Mouse (Mus musculus) heart, embryonic 10.5 days (tissue): ENCODE data around the gene Lsg1. TPM values are rescaled to one million over a fixed set of nuclear protein-coding genes. Genes with fewer than 3 reads are reported as not detected.
A peak's percentile ranks its signal among the peaks of the same experiment; 100 is the strongest.

Source experiments
- DNase-seq: peaks from one replicate; pipeline ENCODE4 v3.0.0-alpha.2; 2017; ENCODE audit warnings: low spot score
- H3K27ac ChIP-seq: fragments of 300-500 bp; sonication (generic); 2 replicates; pipeline ENCODE4 v1.5.1; 2016; ENCODE audit warnings: mild to moderate bottlenecking
- H3K27me3 ChIP-seq: fragments of 300-500 bp; sonication (generic); 2 replicates; pipeline ENCODE4 v1.6.1; 2016; ENCODE audit warnings: mild to moderate bottlenecking; ENCODE audit not compliant: poor library complexity, insufficient read depth, severe bottlenecking
- H3K36me3 ChIP-seq: fragments of 300-500 bp; sonication (generic); 2 replicates; pipeline ENCODE4 v1.6.1; 2016; ENCODE audit warnings: mild to moderate bottlenecking, moderate library complexity
- H3K4me1 ChIP-seq: fragments of 300-500 bp; sonication (generic); 2 replicates; pipeline ENCODE4 v1.6.1; 2016; ENCODE audit warnings: mild to moderate bottlenecking
- H3K4me3 ChIP-seq: fragments of 300-500 bp; sonication (generic); 2 replicates; pipeline ENCODE4 v1.5.1; 2016; ENCODE audit warnings: mild to moderate bottlenecking, moderate library complexity
- H3K9me3 ChIP-seq: fragments of 300-500 bp; sonication (generic); 2 replicates; pipeline ENCODE4 v1.6.1; 2016; ENCODE audit warnings: mild to moderate bottlenecking, moderate library complexity
- WGBS: fragments of 180-500 bp; shearing (Covaris S2); methylation state at CpG from one replicate; pipeline ENCODE4 v1.1.7; 2016; 5-methylcytosine and 5-hydroxymethylcytosine counted together
- polyA plus RNA-seq: library from polyadenylated mRNA; unstranded; fragments of >200 nt; fragmentation: Nextera tagmentation; extraction: Ambion mirVana; gene quantifications from 2 replicates; pipeline ENCODE4 v1.2.1, GENCODE M21; 2016

The Lsg1 gene
- polyA plus RNA-seq, 1 experiment from 2014 or later, result 61.8 TPM

DNA sequence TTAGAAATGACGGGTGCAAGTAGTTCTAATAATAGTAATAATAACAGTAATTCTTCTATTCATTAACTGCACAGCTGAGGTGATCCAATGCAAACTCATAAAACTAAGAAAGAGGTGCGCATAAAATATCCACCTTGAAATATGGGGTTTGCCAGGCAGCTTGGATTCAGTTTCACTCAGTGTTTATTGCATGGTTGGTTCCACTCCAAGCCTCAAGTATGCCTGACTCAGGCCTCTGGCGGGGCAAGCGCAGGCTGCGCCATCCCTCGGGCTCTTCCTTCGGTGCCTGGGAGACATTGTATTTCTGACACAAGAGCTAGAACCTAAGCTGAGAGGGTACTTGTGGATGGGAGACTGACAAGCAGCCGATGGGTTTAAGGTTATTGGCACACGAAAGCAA is 68.8 kb downstream of the Lsg1 start:
- 74% methylated on average over 9 of the region's 9 CpGs for WGBS
- no peak overlapping the region for H3K4me3 ChIP-seq
- no peak for DNase-seq
- H3K36me3 ChIP-seq, result peaks cover 35% of the 10 kb centered on the region; the same call in 1 of the 2 replicates
- H3K9me3 ChIP-seq, result no peaks in the 10 kb centered on the region
- H3K27me3 ChIP-seq, result no peaks in the 10 kb centered on the region
- no peak overlapping the region for H3K27ac ChIP-seq
- H3K4me1 ChIP-seq, result peaks cover 15% of the 10 kb centered on the region

DNA sequence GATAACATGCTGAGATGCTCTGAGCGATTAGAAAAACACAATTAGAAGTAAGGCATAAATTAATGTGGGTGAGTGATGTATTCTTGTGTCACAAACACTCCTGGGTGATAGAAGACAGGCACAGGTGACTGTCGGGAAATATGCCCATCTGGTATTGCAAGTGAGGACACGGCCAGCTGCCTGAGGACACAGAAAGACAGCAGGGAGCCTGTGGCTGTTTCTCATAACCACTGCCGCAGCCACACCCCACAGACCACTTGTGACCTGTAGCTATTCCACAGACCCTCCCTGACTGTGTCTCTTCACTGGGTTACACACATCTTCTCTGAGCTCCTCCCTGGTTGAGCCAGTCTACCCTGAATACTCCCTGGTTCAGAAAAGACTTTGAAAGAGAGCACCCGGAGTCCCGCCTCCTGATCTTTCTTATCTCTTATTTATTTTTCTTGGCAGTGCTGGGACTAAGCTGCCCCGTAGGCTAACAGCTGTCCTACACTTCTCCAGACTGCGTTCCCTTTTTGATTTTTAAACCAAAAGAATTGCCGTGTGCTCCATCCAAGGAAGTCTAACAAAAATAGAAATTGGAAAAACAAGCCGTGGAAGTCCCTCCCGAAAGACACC is 69.6 kb downstream of the Lsg1 start:
- DNase-seq, result no peak
- Histone ChIP-seq H3K4me1 (peaks cover 24% of the 10 kb centered on the region), H3K27ac (no peak overlapping the region), H3K4me3 (no peak overlapping the region), H3K36me3 (peaks cover 27% of the 10 kb centered on the region; the same call in 1 of the 2 replicates), H3K27me3 (no peaks in the 10 kb centered on the region), H3K9me3 (no peaks in the 10 kb centered on the region)
- WGBS, result 27% methylated on average over 11 of the region's 11 CpGs

DNA sequence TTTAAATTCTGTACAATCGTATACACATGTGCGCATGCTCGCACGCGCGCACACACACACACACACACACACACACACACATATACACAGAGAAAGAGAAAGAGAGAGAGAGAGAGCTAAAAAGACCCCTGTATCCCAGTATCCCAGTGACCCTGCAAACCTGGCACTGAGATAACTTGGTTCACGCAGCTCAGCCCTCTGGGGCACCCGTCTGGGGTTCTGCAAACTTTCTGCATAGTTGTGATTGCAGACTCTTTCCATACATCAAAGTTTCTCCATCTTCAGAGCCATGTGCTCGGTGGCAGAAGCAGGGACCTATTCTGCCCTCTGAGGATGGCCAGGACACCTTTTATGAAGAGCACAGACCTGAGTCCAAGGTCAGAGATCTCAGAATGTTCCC is 70.4 kb downstream of the Lsg1 start:
- no peak for DNase-seq
- no peak overlapping the region for H3K4me3 ChIP-seq
- no peaks in the 10 kb centered on the region for H3K27me3 ChIP-seq
- H3K9me3 ChIP-seq, result no peaks in the 10 kb centered on the region
- no peak overlapping the region for H3K27ac ChIP-seq
- 92% methylated on average over 9 of the region's 9 CpGs for WGBS
- peaks cover 20% of the 10 kb centered on the region; the same call in 1 of the 2 replicates for H3K36me3 ChIP-seq
- H3K4me1 ChIP-seq, result peaks cover 32% of the 10 kb centered on the region

DNA sequence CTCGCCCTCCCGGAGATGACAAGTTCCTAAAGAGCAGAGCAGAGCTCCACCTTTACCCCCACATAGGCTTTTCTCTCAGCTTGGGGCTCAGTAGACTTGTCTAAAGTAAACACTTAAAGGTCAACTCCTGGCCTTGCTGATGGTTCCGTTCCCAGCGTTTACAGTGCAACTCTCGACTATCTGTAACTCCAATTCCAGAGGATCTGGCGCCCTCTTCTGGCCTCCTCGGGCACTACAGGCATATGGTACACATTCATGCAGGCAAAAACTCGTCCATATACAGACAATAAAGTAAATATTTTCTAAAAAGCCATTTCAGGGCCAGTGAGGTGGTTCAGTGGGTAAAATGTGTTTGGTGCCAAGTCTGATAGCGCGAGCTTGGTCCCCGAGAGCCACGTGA is 72.0 kb downstream of the Lsg1 start:
- Histone ChIP-seq H3K27me3 (no peaks in the 10 kb centered on the region), H3K27ac (no peak overlapping the region), H3K36me3 (peaks cover 20% of the 10 kb centered on the region; the same call in 1 of the 2 replicates), H3K4me3 (no peak overlapping the region), H3K4me1 (peaks cover 43% of the 10 kb centered on the region), H3K9me3 (no peaks in the 10 kb centered on the region)
- no peak for DNase-seq
- 66% methylated on average over 12 of the region's 12 CpGs for WGBS

DNA sequence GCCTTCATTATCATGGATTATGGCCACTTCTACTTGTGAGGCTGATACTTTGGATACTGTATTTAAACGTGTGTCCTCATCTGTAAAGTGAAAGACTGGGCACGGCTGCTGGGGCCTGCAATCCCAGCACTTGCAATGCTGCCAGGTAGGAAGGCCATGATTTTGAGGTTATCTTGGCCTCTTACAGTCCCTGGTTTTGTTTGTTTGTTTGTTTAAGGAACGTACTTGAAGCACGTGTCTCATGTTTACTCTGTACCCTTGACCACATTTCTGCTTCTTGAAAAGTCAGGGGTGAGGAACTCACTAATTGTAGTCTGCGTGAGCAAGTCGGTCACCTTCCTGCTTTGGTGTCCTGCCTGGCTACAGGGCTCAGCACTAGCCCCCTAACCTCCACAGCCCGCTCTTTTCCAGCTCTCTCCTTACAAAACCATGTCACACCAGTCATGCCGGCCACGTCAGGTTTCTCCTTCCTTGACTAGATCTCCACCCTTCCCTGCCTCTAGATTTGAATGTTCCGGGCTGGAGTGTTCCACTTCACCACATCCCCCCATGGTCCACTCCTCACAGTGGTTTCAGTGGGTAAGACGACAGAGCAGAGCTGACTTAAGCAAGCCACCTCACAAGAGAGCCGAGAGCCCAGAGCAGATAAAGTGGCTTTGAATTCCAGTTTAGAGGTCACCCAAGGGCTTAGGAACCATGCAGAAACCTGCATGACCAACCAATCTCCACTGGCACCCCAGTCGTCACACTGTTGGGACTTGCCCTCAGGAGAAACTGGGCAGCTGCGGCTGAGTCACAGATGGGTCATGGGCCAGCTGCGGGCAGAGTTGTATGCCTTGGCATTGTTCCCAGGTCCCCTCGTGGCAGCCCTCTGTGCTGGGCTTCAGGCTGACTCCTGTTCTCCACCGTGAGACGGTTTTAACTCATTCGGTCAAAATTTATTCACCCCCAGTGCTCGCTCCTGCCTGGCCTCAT is 74.1 kb downstream of the Lsg1 start:
- peaks cover 7% of the 10 kb centered on the region for H3K27me3 ChIP-seq
- WGBS, result 61% methylated on average over 20 of the region's 20 CpGs
- no peak for DNase-seq
- H3K36me3 ChIP-seq, result peaks cover 20% of the 10 kb centered on the region; the same call in 1 of the 2 replicates
- peak overlapping the region; percentile 81 for H3K27ac ChIP-seq
- peaks cover 49% of the 10 kb centered on the region for H3K4me1 ChIP-seq
- no peaks in the 10 kb centered on the region for H3K9me3 ChIP-seq
- H3K4me3 ChIP-seq, result 0 out of 2 replicates have a peak overlapping the region, but pooled peaks have one; percentile 15

DNA sequence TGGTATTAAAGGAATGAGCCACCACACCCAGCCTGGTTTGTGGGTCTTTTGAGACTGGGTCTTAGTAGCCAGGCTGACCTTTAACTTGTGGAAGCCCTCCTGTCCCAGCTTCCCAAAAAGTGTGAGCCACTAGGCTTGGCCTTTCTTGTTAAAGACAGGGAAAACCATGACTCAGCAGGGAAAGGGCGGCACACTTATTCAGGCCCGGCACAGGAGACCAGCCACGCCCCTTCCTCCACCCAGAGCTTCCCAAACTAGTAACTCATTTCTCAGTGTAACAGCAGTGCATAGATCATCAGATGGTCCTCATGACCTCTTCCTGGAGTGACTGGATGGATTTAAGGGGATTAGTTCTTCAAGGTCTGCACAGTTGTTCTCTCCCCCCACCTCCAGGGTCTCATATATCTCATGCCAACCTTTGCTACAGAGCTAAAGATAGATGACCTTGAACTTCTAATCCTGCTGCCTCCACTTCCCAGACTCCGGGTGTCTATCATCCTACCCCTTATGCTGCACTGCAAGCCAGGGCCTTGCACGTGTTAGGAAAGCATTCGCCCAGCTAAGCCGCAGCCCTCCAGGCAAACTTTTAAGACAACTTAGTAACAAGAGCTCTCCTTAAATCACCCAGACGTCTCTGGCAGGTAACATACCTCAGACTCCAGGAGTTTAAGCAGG is 74.9 kb downstream of the Lsg1 start:
- no peak for DNase-seq
- WGBS, result 34% methylated on average over 8 of the region's 8 CpGs
- Histone ChIP-seq H3K4me3 (0 out of 2 replicates have a peak overlapping the region, but pooled peaks have one; percentile 2), H3K4me1 (peaks cover 41% of the 10 kb centered on the region), H3K27ac (peak overlapping the region; percentile 81), H3K27me3 (peaks cover 7% of the 10 kb centered on the region), H3K36me3 (peaks cover 20% of the 10 kb centered on the region; the same call in 1 of the 2 replicates), H3K9me3 (no peaks in the 10 kb centered on the region)

DNA sequence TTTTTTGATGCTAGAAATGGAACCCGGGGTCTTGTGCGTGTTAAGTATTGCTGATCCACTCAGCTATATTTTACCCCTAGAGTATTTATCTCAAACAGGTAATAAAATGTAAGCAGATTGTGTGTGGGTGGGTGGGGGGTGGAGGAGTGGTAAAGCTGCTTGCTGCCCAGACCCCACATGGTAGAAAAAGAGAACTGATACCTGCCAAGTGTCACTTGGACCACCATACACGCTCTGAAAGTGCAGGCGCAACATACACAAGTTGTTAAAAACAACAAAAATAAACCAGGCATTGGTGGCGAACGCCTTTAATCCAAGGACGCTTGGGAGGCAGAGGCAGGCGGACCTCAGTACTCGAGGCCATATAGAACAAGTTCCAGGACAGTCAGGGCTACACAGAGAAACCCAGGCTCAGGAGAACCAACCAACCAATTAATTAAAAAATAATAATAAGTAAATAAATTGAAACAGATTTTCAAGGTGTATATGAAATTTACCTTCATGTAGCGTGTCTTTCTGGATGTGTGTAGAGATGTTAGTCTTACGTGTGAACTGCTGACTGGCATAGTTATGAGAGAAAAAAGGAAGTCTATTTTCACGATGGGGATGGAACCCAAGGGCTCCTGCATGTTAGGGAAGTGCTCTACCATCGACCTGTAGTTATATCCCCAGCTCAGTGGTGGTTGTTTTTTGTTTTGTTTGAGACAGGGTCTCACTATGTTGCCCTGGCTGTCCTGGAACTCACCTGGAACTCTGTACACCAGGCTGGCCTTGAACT is 75.6 kb downstream of the Lsg1 start:
- Histone ChIP-seq H3K4me3 (peak overlapping the region; percentile 69; the same call in 1 of the 2 replicates), H3K4me1 (peaks cover 47% of the 10 kb centered on the region), H3K27ac (peak overlapping the region; percentile 95), H3K9me3 (no peaks in the 10 kb centered on the region), H3K27me3 (peaks cover 7% of the 10 kb centered on the region), H3K36me3 (peaks cover 20% of the 10 kb centered on the region; the same call in 1 of the 2 replicates)
- WGBS, result 77% methylated on average over 13 of the region's 13 CpGs
- no peak for DNase-seq

DNA sequence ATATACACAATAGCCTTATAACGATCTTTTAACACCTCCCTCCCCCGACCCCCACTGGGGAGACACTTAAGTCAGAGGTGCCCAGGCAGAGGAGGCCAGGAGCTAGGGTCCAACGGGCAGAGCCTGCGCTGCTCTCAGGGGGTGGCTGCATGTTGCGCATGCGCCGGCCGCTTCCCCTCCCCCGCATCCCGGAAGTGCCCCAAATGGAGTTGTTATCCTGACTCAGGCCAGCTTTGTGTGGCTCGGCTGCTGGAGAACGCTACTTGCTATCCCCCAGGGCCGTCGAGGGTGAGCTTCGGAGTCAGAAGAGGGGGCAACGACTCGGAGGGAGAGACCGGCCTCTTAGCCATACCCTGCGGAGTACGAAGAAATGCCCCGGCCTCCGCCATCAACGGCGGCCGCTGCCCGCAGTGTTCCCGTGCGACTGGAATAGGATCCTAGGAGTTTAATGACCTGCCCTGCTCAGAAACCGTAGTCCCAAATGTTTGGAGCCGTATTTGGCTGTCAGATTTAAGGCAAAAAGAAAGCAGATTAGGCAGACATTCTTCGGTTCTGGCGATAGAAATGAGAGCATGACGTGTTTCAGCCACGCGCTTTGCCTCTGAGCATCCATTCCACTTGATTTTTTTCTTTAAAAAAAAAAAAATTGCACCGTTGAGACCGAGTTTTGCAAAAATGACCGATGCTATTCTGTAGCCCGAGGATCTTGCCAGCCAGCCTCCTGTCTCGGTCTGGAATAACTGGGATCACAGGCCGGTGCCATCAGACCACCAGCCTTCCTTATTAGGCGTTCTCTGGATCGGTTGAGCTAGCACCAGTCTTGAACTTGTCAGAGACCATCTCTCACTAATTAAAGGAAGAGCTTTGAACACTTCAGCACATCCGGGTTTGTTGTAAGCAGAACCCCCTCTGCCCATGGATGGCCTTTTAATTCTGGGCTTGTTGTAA is 76.6 kb downstream of the Lsg1 start:
- H3K9me3 ChIP-seq, result no peaks in the 10 kb centered on the region

More for the DNA sequence above, 76.6 kb downstream of the Lsg1 start:
- Histone ChIP-seq H3K27ac (peak overlapping the region; percentile 95), H3K27me3 (peaks cover 7% of the 10 kb centered on the region), H3K4me3 (peak overlapping the region; percentile 69), H3K4me1 (peaks cover 52% of the 10 kb centered on the region), H3K36me3 (peaks cover 14% of the 10 kb centered on the region; the same call in 1 of the 2 replicates)
- peak; percentile 94 for DNase-seq
- WGBS, result 5% methylated on average over 44 of the region's 44 CpGs

Other genes with a start within 250 kb of the Lsg1 start
- 12.3 and 13.1 TPM in 2 replicates for gene Atp13a3, start 181.6 kb downstream of the Lsg1 start, polyA plus RNA-seq
- 16.1 and 23.1 TPM in 2 replicates for gene Tmem44, start 36.8 kb downstream of the Lsg1 start, polyA plus RNA-seq
- gene Fam43a, start 12.1 kb upstream of the Lsg1 start, polyA plus RNA-seq, result 14.3 and 14.4 TPM in 2 replicates